Mouse (Mus musculus): ENCODE measurements around the gene Cenpj. TPM values are rescaled to one million over a fixed set of nuclear protein-coding genes. Genes with fewer than 3 reads are reported as not detected.

Cenpj gene
- total and polyA plus RNA-seq, 2 experiments from 2014 or later, result 4.4 to 5.3 TPM

GRCm38 (mm10) chr14:56572546-56572945 is 2.7 kb downstream of the Cenpj start:
- DNase-seq, result no peak
- WGBS, result 73% methylated on average over 2 of the region's 2 CpGs
- no peaks in the 10 kb centered on the region for H3K27me3 ChIP-seq (ENCODE audit: insufficient read depth, low read length)
- no peak for TF ChIP-seq CTCF (IDR thresholded peaks at IDR 0.05; ENCODE audit: low read depth)
- H3K27ac ChIP-seq (ENCODE audit: low read depth, low read length), result no peak overlapping the region
- no peak overlapping the region for H3K9ac ChIP-seq
- H3K4me1 ChIP-seq (ENCODE audit: insufficient read depth), result peaks cover 5% of the 10 kb centered on the region; the same call in 1 of the 2 replicates
- ATAC-seq, result no peak
- H3K36me3 ChIP-seq (ENCODE audit: insufficient read depth), result no peaks in the 10 kb centered on the region
- H3K4me2 ChIP-seq (ENCODE audit: low read depth), result peak overlapping the region; percentile 44
- H3K9me3 ChIP-seq (ENCODE audit: low read length), result no peaks in the 10 kb centered on the region
- H3K4me3 ChIP-seq (ENCODE audit: low read depth, low read length), result peak overlapping the region; percentile 79; the same call in 1 of the 2 replicates

- H3K4me3 ChIP-seq (ENCODE audit: low read depth, low read length), result peak overlapping the region; percentile 79
- DNase-seq (peak; percentile 96), ATAC-seq (peak; percentile 100)
- H3K4me1 ChIP-seq (ENCODE audit: insufficient read depth), result peaks cover 5% of the 10 kb centered on the region; the same call in 1 of the 2 replicates
- H3K9ac ChIP-seq, result peak overlapping the region; percentile 67
- peak overlapping the region; percentile 64; the same call in 1 of the 2 replicates for H3K27ac ChIP-seq (ENCODE audit: low read depth, low read length)
- under 1% methylated on average over 59 of the region's 59 CpGs for WGBS
- no peak for TF ChIP-seq CTCF (IDR thresholded peaks at IDR 0.05; ENCODE audit: low read depth)
- no peaks in the 10 kb centered on the region for H3K36me3 ChIP-seq (ENCODE audit: insufficient read depth)
- peak overlapping the region; percentile 66 for H3K4me2 ChIP-seq (ENCODE audit: low read depth)
- no peaks in the 10 kb centered on the region for H3K9me3 ChIP-seq (ENCODE audit: low read length)
- H3K27me3 ChIP-seq (ENCODE audit: insufficient read depth, low read length), result no peaks in the 10 kb centered on the region
These were observed 3.7 kb downstream of the Cenpj start for GRCm38 (mm10) chr14:56571310-56572093.

- no peaks in the 10 kb centered on the region for H3K9me3 ChIP-seq (ENCODE audit: low read length)
- H3K4me3 ChIP-seq (ENCODE audit: low read depth, low read length), result no peak overlapping the region
- no peaks in the 10 kb centered on the region for H3K27me3 ChIP-seq (ENCODE audit: insufficient read depth, low read length)
- peaks cover 4% of the 10 kb centered on the region; the same call in 1 of the 2 replicates for H3K36me3 ChIP-seq (ENCODE audit: insufficient read depth)
- TF ChIP-seq CTCF (IDR thresholded peaks at IDR 0.05; ENCODE audit: low read depth), result no peak
- no peak for DNase-seq
- 81% methylated on average over 4 of the region's 4 CpGs for WGBS
- H3K9ac ChIP-seq, result no peak overlapping the region
- H3K4me2 ChIP-seq (ENCODE audit: low read depth), result no peak overlapping the region
- no peak overlapping the region for H3K27ac ChIP-seq (ENCODE audit: low read depth, low read length)
- H3K4me1 ChIP-seq (ENCODE audit: insufficient read depth), result no peaks in the 10 kb centered on the region
- no peak for ATAC-seq
These were observed 6.2 kb downstream of the Cenpj start for GRCm38 (mm10) chr14:56569041-56569440.

GRCm38 (mm10) chr14:56567476-56567875 is 7.7 kb downstream of the Cenpj start:
- ATAC-seq (no peak), DNase-seq (no peak)
- Histone ChIP-seq H3K9me3 (ENCODE audit: low read length) (no peaks in the 10 kb centered on the region), H3K9ac (no peak overlapping the region), H3K36me3 (ENCODE audit: insufficient read depth) (peaks cover 11% of the 10 kb centered on the region), H3K4me2 (ENCODE audit: low read depth) (no peak overlapping the region), H3K27ac (ENCODE audit: low read depth, low read length) (no peak overlapping the region), H3K27me3 (ENCODE audit: insufficient read depth, low read length) (no peaks in the 10 kb centered on the region), H3K4me3 (ENCODE audit: low read depth, low read length) (no peak overlapping the region), H3K4me1 (ENCODE audit: insufficient read depth) (no peaks in the 10 kb centered on the region)
- no peak for TF ChIP-seq CTCF (IDR thresholded peaks at IDR 0.05; ENCODE audit: low read depth)
- WGBS, result 86% methylated on average over 7 of the region's 7 CpGs

GRCm38 (mm10) chr14:56559134-56559533 is 16.1 kb downstream of the Cenpj start:
- WGBS, result 94% methylated on average over 3 of the region's 3 CpGs
- Histone ChIP-seq H3K27me3 (ENCODE audit: insufficient read depth, low read length) (no peaks in the 10 kb centered on the region), H3K36me3 (ENCODE audit: insufficient read depth) (peaks cover 24% of the 10 kb centered on the region), H3K4me3 (ENCODE audit: low read depth, low read length) (no peak overlapping the region), H3K9ac (no peak overlapping the region), H3K4me1 (ENCODE audit: insufficient read depth) (no peaks in the 10 kb centered on the region), H3K27ac (ENCODE audit: low read depth, low read length) (no peak overlapping the region), H3K4me2 (ENCODE audit: low read depth) (no peak overlapping the region), H3K9me3 (ENCODE audit: low read length) (no peaks in the 10 kb centered on the region)
- DNase-seq (no peak), ATAC-seq (no peak)
- TF ChIP-seq CTCF (IDR thresholded peaks at IDR 0.05; ENCODE audit: low read depth), result no peak

- no peak for TF ChIP-seq CTCF (IDR thresholded peaks at IDR 0.05; ENCODE audit: low read depth)
- no peak overlapping the region for H3K27ac ChIP-seq (ENCODE audit: low read depth, low read length)
- H3K9me3 ChIP-seq (ENCODE audit: low read length), result no peaks in the 10 kb centered on the region
- H3K4me2 ChIP-seq (ENCODE audit: low read depth), result no peak overlapping the region
- DNase-seq (no peak), ATAC-seq (no peak)
- peaks cover 25% of the 10 kb centered on the region for H3K36me3 ChIP-seq (ENCODE audit: insufficient read depth)
- H3K4me1 ChIP-seq (ENCODE audit: insufficient read depth), result no peaks in the 10 kb centered on the region
- no peaks in the 10 kb centered on the region for H3K27me3 ChIP-seq (ENCODE audit: insufficient read depth, low read length)
- H3K9ac ChIP-seq, result no peak overlapping the region
- WGBS, result 100% methylated on average over 2 of the region's 2 CpGs
- H3K4me3 ChIP-seq (ENCODE audit: low read depth, low read length), result no peak overlapping the region
These were observed 20.5 kb downstream of the Cenpj start for GRCm38 (mm10) chr14:56554716-56555115.

- DNase-seq, result no peak
- no peak overlapping the region for H3K4me3 ChIP-seq (ENCODE audit: low read depth, low read length)
- H3K27me3 ChIP-seq (ENCODE audit: insufficient read depth, low read length), result no peaks in the 10 kb centered on the region
- no peaks in the 10 kb centered on the region for H3K4me1 ChIP-seq (ENCODE audit: insufficient read depth)
- ATAC-seq, result no peak
- H3K27ac ChIP-seq (ENCODE audit: low read depth, low read length), result no peak overlapping the region
- H3K9me3 ChIP-seq (ENCODE audit: low read length), result no peaks in the 10 kb centered on the region
- no peak overlapping the region for H3K9ac ChIP-seq
- H3K4me2 ChIP-seq (ENCODE audit: low read depth), result no peak overlapping the region
- peaks cover 25% of the 10 kb centered on the region for H3K36me3 ChIP-seq (ENCODE audit: insufficient read depth)
- 93% methylated on average over 7 of the region's 7 CpGs for WGBS
- no peak for TF ChIP-seq CTCF (IDR thresholded peaks at IDR 0.05; ENCODE audit: low read depth)
These were observed 21.9 kb downstream of the Cenpj start for GRCm38 (mm10) chr14:56553331-56553730.
